Mouse (Mus musculus) limb, embryonic 13.5 days (tissue): Measurements from ENCODE around the gene Kdm3a. TPM values are rescaled to one million over a fixed set of nuclear protein-coding genes. Genes with fewer than 3 reads are reported as not detected.

Experiments
- ATAC-seq: fragments of 200-750 bp; cut with Nextera tagmentation; 2 replicates; pipeline ENCODE4 v1.8.0; 2017; ENCODE audit warnings: low read depth, moderate number of reproducible peaks, moderate TSS enrichment; ENCODE audit not compliant: low FRiP score
- H3K27ac ChIP-seq: fragments of 300-500 bp; sonication (generic); 2 replicates; pipeline ENCODE4 v1.5.1; 2015; ENCODE audit warnings: inconsistent platforms, mild to moderate bottlenecking, moderate library complexity
- H3K27me3 ChIP-seq: fragments of 300-500 bp; sonication (generic); 2 replicates; pipeline ENCODE4 v1.6.1; 2015; ENCODE audit warnings: mild to moderate bottlenecking, inconsistent platforms
- H3K36me3 ChIP-seq: fragments of 300-500 bp; sonication (generic); 2 replicates; pipeline ENCODE4 v1.6.1; 2015; ENCODE audit warnings: inconsistent platforms, mild to moderate bottlenecking, moderate library complexity
- H3K4me1 ChIP-seq: fragments of 300-500 bp; sonication (generic); 2 replicates; pipeline ENCODE4 v1.6.1; 2015; ENCODE audit warnings: inconsistent platforms
- H3K4me2 ChIP-seq: fragments of 300-500 bp; sonication (generic); replicated peaks from 2 replicates; pipeline ENCODE4 v1.6.1; 2015; ENCODE audit warnings: inconsistent platforms, mild to moderate bottlenecking, moderate library complexity
- H3K4me3 ChIP-seq: fragments of 300-500 bp; sonication (generic); 2 replicates; pipeline ENCODE4 v1.5.1; 2015; ENCODE audit warnings: moderate library complexity, mild to moderate bottlenecking, inconsistent platforms
- H3K9ac ChIP-seq: fragments of 300-500 bp; sonication (generic); 2 replicates; pipeline ENCODE4 v1.6.1; 2015; ENCODE audit warnings: mild to moderate bottlenecking, inconsistent platforms
- H3K9me3 ChIP-seq: fragments of 300-500 bp; sonication (generic); 2 replicates; pipeline ENCODE4 v1.6.1; 2016; ENCODE audit warnings: inconsistent platforms
- WGBS: fragments of 180-500 bp; shearing (Covaris S2); methylation state at CpG from one replicate; pipeline ENCODE4 v1.1.7; 2015; 5-methylcytosine and 5-hydroxymethylcytosine counted together
- polyA plus RNA-seq: library from polyadenylated mRNA; unstranded; fragments of >200 nt; fragmentation: Nextera tagmentation; extraction: Ambion mirVana; gene quantifications from 2 replicates; pipeline ENCODE4 v1.2.1, GENCODE M21; 2015

The Kdm3a gene
- 50.7 and 55.1 TPM in 2 replicates for polyA plus RNA-seq

GRCm38 (mm10) chr6:71632829-71633662, at the start of gene Kdm3a:
TSS of gene Kdm3a (minus strand) at chr6:71632990.
- Histone ChIP-seq H3K27me3 (peaks cover 3% of the 10 kb centered on the region; the same call in 1 of the 2 replicates), H3K4me2 (peak within 1 kb of the TSS; percentile 83), H3K4me1 (peaks cover 22% of the 10 kb centered on the region), H3K4me3 (peak within 1 kb of the TSS; percentile 80), H3K9me3 (no peaks in the 10 kb centered on the region), H3K27ac (peak within 1 kb of the TSS; percentile 99), H3K36me3 (peaks cover 19% of the 10 kb centered on the region), H3K9ac (peak within 1 kb of the TSS; percentile 88)
- ATAC-seq = peak; percentile 96
- WGBS = under 1% methylated on average over 63 of the region's 63 CpGs

- Histone ChIP-seq H3K4me2 (no peak overlapping the region), H3K27me3 (no peaks in the 10 kb centered on the region), H3K9me3 (no peaks in the 10 kb centered on the region), H3K4me3 (no peak overlapping the region), H3K4me1 (no peaks in the 10 kb centered on the region), H3K9ac (no peak overlapping the region), H3K36me3 (no peaks in the 10 kb centered on the region), H3K27ac (no peak overlapping the region)
- ATAC-seq = no peak
- WGBS = 60% methylated on average over 7 of the region's 7 CpGs
These were observed 46.1 kb upstream of the Kdm3a start for GRCm38 (mm10) chr6:71678891-71679290.

- Histone ChIP-seq H3K4me3 (no peak overlapping the region), H3K9me3 (no peaks in the 10 kb centered on the region), H3K36me3 (no peaks in the 10 kb centered on the region), H3K27me3 (no peaks in the 10 kb centered on the region), H3K27ac (no peak overlapping the region), H3K4me2 (no peak overlapping the region), H3K9ac (no peak overlapping the region), H3K4me1 (no peaks in the 10 kb centered on the region)
- WGBS = 58% methylated on average over 2 of the region's 2 CpGs
- ATAC-seq = no peak
These were observed 40.4 kb upstream of the Kdm3a start for GRCm38 (mm10) chr6:71673166-71673565.

DNA sequence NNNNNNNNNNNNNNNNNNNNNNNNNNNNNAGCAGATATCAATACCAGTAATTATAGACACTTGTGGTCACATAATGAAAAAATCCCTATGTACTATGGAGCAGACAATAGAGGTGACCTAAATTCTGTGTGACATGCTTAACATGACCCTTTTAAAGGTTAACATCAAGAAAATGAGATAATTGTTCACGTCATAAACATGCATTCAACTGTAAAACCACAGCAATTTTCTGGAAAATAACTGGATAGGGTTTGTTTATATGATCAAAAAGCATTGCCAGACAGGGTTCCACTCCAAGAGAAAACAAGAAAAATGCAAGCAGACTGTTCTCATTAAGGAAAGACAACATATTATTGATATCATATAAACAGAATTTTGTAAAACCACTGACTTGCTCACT, 31.7 kb upstream of the Kdm3a start:
- H3K4me3 ChIP-seq = no peak overlapping the region
- 62% methylated on average over 1 of the region's 1 CpGs for WGBS
- H3K9me3 ChIP-seq = no peaks in the 10 kb centered on the region
- no peaks in the 10 kb centered on the region for H3K27me3 ChIP-seq
- no peak overlapping the region for H3K27ac ChIP-seq
- no peak overlapping the region for H3K9ac ChIP-seq
- no peaks in the 10 kb centered on the region for H3K4me1 ChIP-seq
- no peak overlapping the region for H3K4me2 ChIP-seq
- no peaks in the 10 kb centered on the region for H3K36me3 ChIP-seq
- no peak for ATAC-seq

DNA sequence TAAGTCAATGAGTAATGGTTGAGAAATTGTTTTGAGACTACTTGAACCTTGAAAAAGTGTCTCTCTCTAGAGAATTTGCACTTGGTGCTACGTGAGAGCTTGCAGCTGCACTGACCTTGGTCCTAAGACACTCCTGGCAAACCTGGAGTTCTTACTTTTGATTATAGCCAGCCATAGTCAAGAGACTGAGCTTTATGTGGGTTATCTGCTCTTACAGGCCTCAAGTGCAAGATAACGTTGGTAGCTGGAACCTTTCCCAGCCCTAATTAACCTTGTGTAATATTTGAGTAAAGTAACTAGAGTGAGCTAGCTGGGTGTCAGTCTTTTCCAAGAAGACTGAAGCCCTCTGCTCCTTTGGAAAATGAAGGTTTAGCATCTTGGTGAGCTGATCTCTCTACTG, 25.5 kb upstream of the Kdm3a start:
- no peaks in the 10 kb centered on the region for H3K4me1 ChIP-seq
- no peaks in the 10 kb centered on the region for H3K27me3 ChIP-seq
- no peak for ATAC-seq
- H3K9ac ChIP-seq = no peak overlapping the region
- H3K4me3 ChIP-seq = no peak overlapping the region
- WGBS = 53% methylated on average over 2 of the region's 2 CpGs
- H3K27ac ChIP-seq = no peak overlapping the region
- H3K36me3 ChIP-seq = no peaks in the 10 kb centered on the region
- no peak overlapping the region for H3K4me2 ChIP-seq
- no peaks in the 10 kb centered on the region for H3K9me3 ChIP-seq

GRCm38 (mm10) chr6:71655835-71656234, 23.0 kb upstream of the Kdm3a start:
- H3K27me3 ChIP-seq = no peaks in the 10 kb centered on the region
- no peak overlapping the region for H3K4me2 ChIP-seq
- ATAC-seq = no peak
- H3K36me3 ChIP-seq = no peaks in the 10 kb centered on the region
- no peak overlapping the region for H3K9ac ChIP-seq
- H3K4me1 ChIP-seq = no peaks in the 10 kb centered on the region
- H3K9me3 ChIP-seq = no peaks in the 10 kb centered on the region
- H3K4me3 ChIP-seq = no peak overlapping the region
- WGBS = 69% methylated on average over 3 of the region's 3 CpGs
- H3K27ac ChIP-seq = no peak overlapping the region

- WGBS = 87% methylated on average over 2 of the region's 2 CpGs
These were observed 19.1 kb upstream of the Kdm3a start for GRCm38 (mm10) chr6:71651868-71652267.

GRCm38 (mm10) chr6:71632486-71632828, 333 bp downstream of the Kdm3a start:
- WGBS = under 1% methylated on average over 41 of the region's 41 CpGs
- 0 out of 2 replicates have a peak, but pooled peaks cover 2% of the 10 kb centered on the region for H3K27me3 ChIP-seq
- H3K9me3 ChIP-seq = no peaks in the 10 kb centered on the region
- peak; percentile 71 for ATAC-seq
- H3K4me3 ChIP-seq = peak overlapping the region; percentile 80
- peaks cover 21% of the 10 kb centered on the region for H3K36me3 ChIP-seq
- peaks cover 22% of the 10 kb centered on the region for H3K4me1 ChIP-seq
- peak overlapping the region; percentile 99 for H3K27ac ChIP-seq
- peak overlapping the region; percentile 88 for H3K9ac ChIP-seq
- peak overlapping the region; percentile 83 for H3K4me2 ChIP-seq

More at GRCm38 (mm10) chr6:71651868-71652267, 19.1 kb upstream of the Kdm3a start:
- H3K4me1 ChIP-seq = no peaks in the 10 kb centered on the region
- H3K36me3 ChIP-seq = no peaks in the 10 kb centered on the region
- no peak overlapping the region for H3K4me3 ChIP-seq
- no peaks in the 10 kb centered on the region for H3K27me3 ChIP-seq
- ATAC-seq = no peak
- no peak overlapping the region for H3K4me2 ChIP-seq
- no peak overlapping the region for H3K9ac ChIP-seq
- H3K9me3 ChIP-seq = no peaks in the 10 kb centered on the region
- H3K27ac ChIP-seq = no peak overlapping the region

DNA sequence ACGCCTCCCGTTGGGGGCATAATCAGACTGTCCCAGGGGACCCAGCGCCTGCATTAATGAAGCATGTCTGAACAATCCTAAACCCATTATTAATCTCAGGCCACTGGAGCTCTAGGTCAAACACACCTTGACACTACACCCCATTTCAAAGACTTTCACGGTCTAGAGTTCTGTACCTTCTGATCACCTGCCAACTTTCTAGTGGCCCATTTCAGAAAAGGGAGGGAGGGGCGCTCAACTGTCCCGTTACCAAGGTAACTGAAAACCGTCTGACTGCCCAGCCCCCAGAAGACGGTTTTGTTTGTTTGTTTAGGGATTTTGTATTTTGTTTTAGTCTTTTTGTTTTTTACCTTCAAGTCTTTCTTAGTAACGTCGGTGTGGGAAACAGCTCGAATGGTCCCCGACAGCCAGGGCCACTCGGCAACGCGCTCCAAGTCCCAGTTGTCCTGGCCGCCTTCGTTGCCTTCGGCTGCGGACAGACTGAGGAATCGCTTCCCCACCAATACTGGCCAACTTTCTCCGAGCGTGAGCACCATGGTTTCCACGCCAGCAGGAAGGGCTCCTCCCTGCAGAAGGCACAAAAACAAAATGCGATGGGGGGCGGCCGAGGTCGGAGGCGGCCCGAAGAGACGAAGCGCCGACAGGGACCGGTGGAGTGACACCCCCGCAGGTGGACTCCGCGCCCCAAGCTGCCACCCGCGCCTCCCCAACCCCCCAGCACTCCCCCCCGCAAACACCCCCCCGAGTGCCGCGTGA, 906 bp downstream of the Kdm3a start:
- peaks cover 22% of the 10 kb centered on the region for H3K4me1 ChIP-seq
- 2% methylated on average over 42 of the region's 42 CpGs for WGBS
- 0 out of 2 replicates have a peak, but pooled peaks cover 2% of the 10 kb centered on the region for H3K27me3 ChIP-seq
- H3K27ac ChIP-seq = peak overlapping the region; percentile 99
- peak overlapping the region; percentile 88 for H3K9ac ChIP-seq
- H3K4me3 ChIP-seq = peak overlapping the region; percentile 80
- H3K36me3 ChIP-seq = peaks cover 26% of the 10 kb centered on the region
- ATAC-seq = no peak
- peak overlapping the region; percentile 83 for H3K4me2 ChIP-seq
- H3K9me3 ChIP-seq = no peaks in the 10 kb centered on the region

- Histone ChIP-seq H3K27me3 (no peaks in the 10 kb centered on the region), H3K9me3 (no peaks in the 10 kb centered on the region), H3K4me1 (peaks cover 22% of the 10 kb centered on the region), H3K36me3 (peaks cover 33% of the 10 kb centered on the region), H3K4me3 (peak overlapping the region; percentile 80), H3K9ac (no peak overlapping the region; the same call in 1 of the 2 replicates), H3K27ac (no peak overlapping the region), H3K4me2 (peak overlapping the region; percentile 83)
- 15% methylated on average over 2 of the region's 2 CpGs for WGBS
- no peak for ATAC-seq
These were observed 1.6 kb downstream of the Kdm3a start for GRCm38 (mm10) chr6:71631196-71631595.

DNA sequence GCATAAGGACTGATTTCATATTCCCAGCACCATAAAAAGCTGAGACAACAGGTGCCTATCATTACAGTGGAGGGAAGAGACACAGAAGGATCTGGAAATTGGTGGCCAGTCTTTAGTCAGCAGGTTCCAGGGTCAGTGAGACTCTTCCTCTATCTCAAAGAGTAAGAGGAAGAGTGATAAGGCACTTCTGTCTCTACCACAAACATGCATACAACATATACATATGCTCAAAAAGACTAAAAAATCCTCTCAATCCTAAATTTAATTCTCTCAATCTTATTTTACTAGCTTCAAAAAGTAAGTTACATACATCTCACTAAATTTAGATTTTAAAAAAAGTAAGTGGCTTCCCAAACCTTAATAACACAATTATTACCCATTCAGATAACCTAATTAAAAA, 5.5 kb downstream of the Kdm3a start:
- H3K36me3 ChIP-seq = peaks cover 68% of the 10 kb centered on the region

GRCm38 (mm10) chr6:71625984-71626383, 6.8 kb downstream of the Kdm3a start:
- Histone ChIP-seq H3K36me3 (peaks cover 78% of the 10 kb centered on the region), H3K9me3 (no peaks in the 10 kb centered on the region), H3K4me3 (no peak overlapping the region), H3K27ac (no peak overlapping the region), H3K9ac (no peak overlapping the region), H3K4me2 (no peak overlapping the region), H3K4me1 (peaks cover 26% of the 10 kb centered on the region), H3K27me3 (no peaks in the 10 kb centered on the region)
- ATAC-seq = no peak
- 91% methylated on average over 2 of the region's 2 CpGs for WGBS

More for the DNA sequence above, 5.5 kb downstream of the Kdm3a start:
- H3K27ac ChIP-seq = no peak overlapping the region
- no peaks in the 10 kb centered on the region for H3K27me3 ChIP-seq
- ATAC-seq = no peak
- no peaks in the 10 kb centered on the region for H3K9me3 ChIP-seq
- H3K4me2 ChIP-seq = no peak overlapping the region
- H3K9ac ChIP-seq = no peak overlapping the region
- peaks cover 34% of the 10 kb centered on the region for H3K4me1 ChIP-seq
- no peak overlapping the region for H3K4me3 ChIP-seq
